Mouse (Mus musculus) erythroblast, adult 5-6 weeks (primary cell): ENCODE data around the gene Akr1c13. TPM values are rescaled to one million over a fixed set of nuclear protein-coding genes. Genes with fewer than 3 reads are reported as not detected.
"Not testable (repeated sequence)": the region's sequence is repeated elsewhere in the genome, so short reads cannot be mapped to it uniquely, and the experiment has no call there.

ENCODE experiments used
- ATAC-seq: replicated peaks from 2 replicates; pipeline ENCODE4 v1.8.0; 2016; ENCODE audit warnings: moderate number of reproducible peaks, mild to moderate bottlenecking, moderate TSS enrichment, inconsistent platforms; ENCODE audit not compliant: poor library complexity, low FRiP score, severe bottlenecking
- total RNA-seq, 2 experiments: library from RNA; stranded (forward) in 1 of 2; stranded (reverse) in 1 of 2; fragments of 150-400 nt in 1 of 2; fragments of 200-764, 138-1000 nt in 1 of 2; gene quantifications; 2 replicates each; pipeline versions ENCODE4 v1.2.3 to v1.2.4; 2015 to 2017; ENCODE audit warnings: low replicate concordance in 2 of 2

Akr1c13 gene
- total RNA-seq (2015; ENCODE audit: low replicate concordance) (2.7 and 12.1 TPM in 2 replicates), total RNA-seq (2017; ENCODE audit: low replicate concordance) (2.7 and 3.3 TPM in 2 replicates)

GRCm38 (mm10) chr13:4190904-4191303 lies at the start of gene Akr1c13:
Gene Akr1c13, plus strand, starts transcription at chr13:4191150.
- ATAC-seq, result no peak

- ATAC-seq, result no peak
Observed at GRCm38 (mm10) chr13:4144261-4144660, 46.7 kb upstream of the Akr1c13 start.

GRCm38 (mm10) chr13:4150518-4150917 lies 40.4 kb upstream of the Akr1c13 start, which contains the start of gene Akr1c18:
Gene Akr1c18, minus strand, starts transcription at chr13:4150654.
- ATAC-seq, result no peak

DNA sequence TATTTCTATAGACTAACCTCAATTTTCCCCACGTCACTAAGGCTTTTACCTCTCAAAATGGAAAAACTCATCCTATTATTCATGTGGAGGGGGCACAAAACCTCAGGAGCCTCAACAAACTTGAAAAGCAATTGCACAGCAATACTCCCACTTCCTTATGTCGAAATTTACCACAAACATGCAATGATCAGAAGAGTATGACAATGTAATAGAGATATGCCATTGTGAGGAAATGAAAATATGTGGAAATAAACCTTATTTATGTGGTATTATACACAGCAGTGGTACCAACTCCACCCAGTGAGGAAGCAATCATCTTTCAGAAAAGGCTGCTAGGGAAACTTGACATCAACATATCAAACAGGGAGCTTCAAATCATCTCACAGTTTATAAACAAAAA lies 38.0 kb upstream of the Akr1c13 start:
- no peak for ATAC-seq

GRCm38 (mm10) chr13:4153593-4153992 lies 37.4 kb upstream of the Akr1c13 start:
- no peak for ATAC-seq

GRCm38 (mm10) chr13:4155286-4155685 lies 35.7 kb upstream of the Akr1c13 start:
- ATAC-seq, result no peak

DNA sequence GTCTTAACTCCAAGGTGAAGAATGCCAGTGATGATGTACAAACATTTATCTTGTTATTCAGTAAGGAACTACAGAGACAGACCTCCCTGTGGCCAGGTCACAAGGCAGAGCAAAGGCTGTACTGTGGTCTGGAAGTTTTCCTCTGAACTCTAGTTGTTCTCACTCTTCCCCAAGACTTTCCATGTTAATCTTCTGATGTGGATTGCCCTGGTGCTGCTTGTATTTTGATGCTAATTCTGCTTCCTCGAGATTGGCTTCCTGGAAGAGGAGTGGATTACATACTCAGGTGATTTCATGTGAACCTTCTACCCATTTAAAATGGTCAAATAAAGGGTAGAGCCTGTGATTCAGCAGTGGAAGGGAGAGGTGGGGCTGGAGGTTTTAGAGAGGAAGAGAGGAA lies 22.9 kb upstream of the Akr1c13 start:
- ATAC-seq, result no peak

DNA sequence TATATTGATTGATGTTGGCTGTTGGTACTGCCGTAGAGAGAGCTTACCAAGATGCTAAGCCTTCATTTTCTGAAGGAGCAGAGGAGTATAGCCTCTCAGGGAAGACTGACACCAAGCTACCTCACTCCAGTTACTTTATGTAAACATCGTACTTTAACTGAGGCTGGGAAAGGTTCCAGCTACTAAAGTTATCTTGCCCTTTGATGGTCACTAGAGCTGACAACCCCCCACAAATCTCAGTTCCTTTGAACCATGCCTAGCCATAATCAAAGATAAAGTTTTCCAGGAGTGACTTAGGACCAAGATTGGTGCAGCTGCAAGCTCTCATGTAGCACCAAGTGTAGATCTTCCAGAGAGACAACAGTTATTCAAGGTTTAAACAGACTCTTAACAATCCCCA lies 18.0 kb upstream of the Akr1c13 start:
- no peak for ATAC-seq

DNA sequence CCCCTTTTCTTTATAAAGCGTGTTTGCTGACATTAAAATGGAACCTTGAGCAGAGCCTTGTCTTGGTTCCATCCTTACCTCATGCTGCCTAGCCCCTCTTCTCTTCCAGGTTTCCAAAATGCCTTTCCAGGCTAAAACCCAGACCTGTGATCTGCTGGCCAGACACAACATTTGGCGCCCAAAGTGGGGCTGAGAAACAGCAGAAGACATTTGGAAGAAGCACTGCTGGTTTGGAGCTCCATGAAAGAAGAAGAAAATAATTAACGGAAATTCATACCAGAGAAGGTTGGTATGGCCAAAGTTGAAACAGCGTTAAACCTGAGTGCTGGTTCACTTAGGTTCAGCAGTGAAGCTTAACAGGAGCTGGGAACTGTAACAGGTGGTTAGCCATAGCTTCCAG lies 9.6 kb upstream of the Akr1c13 start:
- not testable (repeated sequence) for ATAC-seq

DNA sequence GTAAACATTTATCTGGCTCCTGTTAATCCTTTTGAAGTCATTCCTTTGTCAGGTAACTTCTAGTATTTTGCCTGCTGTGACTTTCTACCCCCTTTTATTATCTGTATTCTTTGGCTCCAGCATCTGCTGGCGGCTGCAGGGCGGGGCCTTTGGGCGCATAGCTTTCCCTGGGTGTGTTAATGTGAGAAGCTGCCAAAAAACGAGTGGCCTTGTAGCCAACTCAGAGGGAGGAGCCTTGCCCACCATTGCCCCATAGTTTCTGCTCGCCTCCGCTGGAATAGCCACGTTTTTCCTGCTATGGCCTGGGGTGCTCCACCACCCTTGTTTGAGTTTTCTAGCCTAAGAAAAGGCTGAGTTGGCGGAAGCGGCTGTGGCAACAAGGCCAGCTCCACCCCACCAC lies 7.8 kb upstream of the Akr1c13 start:
- no peak for ATAC-seq

DNA sequence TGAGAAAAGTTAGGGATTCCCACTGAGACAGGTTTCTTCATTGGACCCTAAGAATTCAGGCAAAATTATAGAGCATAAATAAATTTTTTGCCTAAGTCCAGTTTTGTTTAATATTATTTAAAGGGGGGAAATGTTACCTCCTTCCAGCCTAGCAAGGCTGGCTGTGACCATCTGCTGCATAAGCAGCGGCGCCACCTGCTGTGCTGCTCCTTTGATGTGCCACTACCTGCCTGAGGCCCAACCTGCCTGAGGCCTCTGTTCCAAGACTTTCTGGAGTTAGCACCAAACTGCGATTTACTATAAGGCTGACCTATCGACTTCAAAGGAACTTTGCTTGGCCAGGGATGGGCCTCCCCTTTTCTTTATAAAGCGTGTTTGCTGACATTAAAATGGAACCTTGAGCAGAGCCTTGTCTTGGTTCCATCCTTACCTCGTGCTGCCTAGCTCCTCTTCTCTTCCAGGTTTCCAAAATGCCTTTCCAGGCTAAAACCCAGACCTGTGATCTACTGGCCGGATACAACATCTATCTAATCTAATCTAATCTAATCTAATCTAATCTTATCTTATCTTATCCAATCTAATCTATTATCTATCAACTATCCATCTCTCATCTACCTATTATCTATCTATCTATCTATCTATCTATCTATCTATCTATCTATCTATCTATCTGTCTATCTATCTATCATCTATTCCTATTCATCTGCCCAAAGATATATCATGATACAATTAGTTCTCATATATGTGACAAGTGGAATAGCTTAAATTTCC lies 4.1 kb upstream of the Akr1c13 start:
- not testable (repeated sequence) for ATAC-seq

DNA sequence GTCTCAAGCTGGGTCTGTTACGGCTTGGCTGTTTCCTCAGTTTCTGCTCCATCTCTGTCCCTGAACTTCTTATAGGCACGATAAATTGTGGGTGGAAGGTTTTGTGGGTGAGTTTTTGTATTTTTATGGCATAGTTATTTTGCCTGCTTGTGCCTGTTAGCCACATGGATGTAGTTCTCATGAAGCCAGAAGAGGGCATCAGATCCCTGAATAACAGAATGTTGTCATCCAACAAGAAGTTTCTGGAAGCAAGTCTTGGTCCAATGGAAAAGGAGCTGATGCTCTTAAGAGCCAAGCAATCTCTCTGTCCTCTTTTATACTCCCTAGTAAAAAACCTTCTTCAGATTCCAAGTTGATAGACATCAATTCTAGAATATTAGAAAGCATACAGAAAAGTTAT lies 2.8 kb upstream of the Akr1c13 start:
- no peak for ATAC-seq

DNA sequence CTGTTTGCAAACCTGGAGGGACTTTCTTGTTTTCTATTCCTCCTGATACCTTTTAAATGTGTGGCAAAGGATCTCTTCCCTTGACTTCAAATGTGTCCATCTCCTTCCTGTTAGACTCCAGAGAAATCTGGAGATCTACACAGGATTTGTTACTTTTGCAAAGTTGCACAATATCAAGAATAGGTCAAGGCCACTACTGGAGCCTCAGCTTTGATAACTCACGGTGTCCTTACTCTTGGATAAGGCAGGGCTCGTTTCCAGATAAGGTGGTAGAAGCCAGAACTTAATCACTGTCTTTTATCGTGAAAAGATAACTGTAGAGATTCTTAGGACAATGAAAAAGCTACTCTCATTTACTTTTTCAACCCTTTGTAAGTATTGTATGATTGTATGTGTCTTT lies 1.6 kb downstream of the Akr1c13 start:
- ATAC-seq, result no peak

GRCm38 (mm10) chr13:4206147-4206903 lies 15.4 kb downstream of the Akr1c13 start:
- no peak for ATAC-seq

DNA sequence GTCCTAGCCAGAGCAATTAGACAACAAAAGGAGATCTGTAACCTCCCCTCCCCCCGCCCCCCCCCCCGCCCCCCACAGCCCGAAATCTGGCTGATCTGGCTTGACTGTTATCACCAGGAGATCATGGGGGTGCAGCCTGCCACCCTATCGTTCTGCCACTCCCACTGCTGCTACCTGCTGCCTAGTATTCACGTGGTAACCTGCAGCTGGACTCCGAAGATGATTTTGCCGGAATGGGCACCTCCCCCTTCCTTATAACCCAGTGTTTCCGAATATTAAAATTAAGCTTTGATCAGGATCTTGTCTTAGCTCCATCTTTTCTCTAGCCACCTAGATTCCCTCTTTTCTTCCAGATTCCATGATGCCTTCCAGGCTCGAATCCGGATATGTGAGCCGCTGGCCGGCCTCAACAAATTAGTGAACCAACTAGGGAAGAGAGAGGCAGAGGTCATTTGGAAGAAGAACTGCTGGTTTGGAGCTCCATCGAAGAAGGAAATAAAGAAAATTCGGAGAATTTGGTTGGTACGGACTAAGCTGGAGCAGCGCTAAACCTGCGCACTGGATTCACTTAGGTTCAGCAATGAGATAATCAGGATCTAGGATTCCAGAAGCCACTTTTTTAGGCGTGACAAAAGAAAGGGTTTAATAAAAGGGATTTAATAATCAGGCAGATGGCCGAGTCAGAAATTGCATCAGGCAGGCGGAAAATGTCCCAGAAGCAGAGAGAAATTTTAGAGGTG lies 20.8 kb downstream of the Akr1c13 start:
- ATAC-seq, result no peak

DNA sequence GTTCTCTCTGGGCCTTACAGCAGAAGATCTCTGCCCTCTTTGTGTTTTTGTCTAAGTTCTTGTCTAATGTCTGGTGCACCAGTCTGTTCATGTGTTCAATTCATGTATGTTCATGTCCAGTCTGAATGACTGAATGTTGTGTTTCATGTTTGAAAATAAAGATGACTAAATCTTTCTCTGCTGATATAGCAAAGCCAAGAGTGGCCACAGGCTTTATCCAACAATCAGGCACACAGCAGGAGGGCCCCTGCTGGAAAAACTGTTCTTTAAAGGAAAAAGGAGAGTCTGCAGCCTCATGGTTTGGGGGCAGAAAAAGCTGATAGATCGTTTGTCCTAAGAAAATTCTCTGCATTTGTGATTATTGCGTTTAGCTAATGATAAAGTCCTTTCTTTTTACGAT lies 21.4 kb downstream of the Akr1c13 start:
- no peak for ATAC-seq

- not testable (repeated sequence) for ATAC-seq
Observed at GRCm38 (mm10) chr13:4215496-4215895, 24.5 kb downstream of the Akr1c13 start.

DNA sequence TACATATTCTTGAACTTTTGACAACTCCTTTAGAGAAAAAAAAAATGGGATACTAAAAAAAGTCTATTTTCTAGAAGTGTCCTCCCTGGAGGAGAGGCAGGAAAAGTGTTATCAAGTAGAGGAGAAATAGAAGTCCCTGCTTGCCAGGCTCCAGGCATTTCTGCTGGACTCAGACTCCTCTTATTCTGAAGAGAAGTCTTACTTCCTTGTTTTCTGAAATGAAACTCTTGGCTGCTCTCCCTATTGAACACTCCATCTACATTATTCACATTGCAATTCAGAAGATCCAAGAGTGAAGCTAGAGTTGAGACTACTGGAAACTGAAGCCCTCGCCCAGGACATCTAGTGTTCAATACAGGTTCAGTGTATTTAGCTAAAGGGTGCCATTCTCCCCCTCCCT lies 37.5 kb downstream of the Akr1c13 start, which contains the start of gene Akr1c19:
Gene Akr1c19, plus strand, starts transcription at position 260 of the 400 bp plus-strand sequence.
- no peak for ATAC-seq

- no peak for ATAC-seq
Observed at GRCm38 (mm10) chr13:4230841-4231623, 40.1 kb downstream of the Akr1c13 start.

DNA sequence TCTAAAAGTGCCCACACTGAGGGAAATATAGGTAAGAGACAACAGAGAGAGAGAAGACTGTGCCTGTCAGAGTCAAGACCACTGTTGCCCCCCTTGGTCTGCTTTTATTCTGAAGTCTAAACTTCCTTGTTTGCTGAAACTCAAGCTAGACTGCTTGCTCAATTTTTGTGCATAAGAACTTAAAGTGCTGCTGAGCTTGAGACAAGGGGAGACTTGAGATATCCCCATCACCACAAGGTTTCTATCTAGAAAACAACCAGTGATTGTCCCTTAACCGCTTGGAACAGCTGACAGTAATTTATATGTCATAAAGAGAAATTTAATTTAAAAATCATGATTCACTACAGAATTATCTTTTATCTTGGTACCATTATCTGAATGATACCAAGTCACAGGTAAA lies 42.2 kb downstream of the Akr1c13 start:
- no peak for ATAC-seq
